Mouse (Mus musculus) liver, embryonic 14.5 days (tissue): ENCODE measurements at regions not wholly inside any gene's neighbourhood (a gene's known extent, or its start where the extent isn't known, plus 50 kb on each side); places are given as distances from the start of the nearest gene placed in this dataset.

ENCODE experiments used
- CTCF ChIP-seq: IDR thresholded peaks from 2 replicates; pipeline ENCODE4 v1.5.1; 2016; ENCODE audit warnings: antibody characterized with exemption, low read depth, control low read depth
- EP300 ChIP-seq: IDR thresholded peaks from 2 replicates; pipeline ENCODE4 v1.6.1; 2016; ENCODE audit warnings: antibody characterized with exemption, low read depth

GRCm38 (mm10) chr6:24219882-24220522 lies 52.1 kb upstream of the Slc13a1 start:
- TF ChIP-seq CTCF = no peak
- no peak for TF ChIP-seq EP300
